Comparison of ENCODE assay signal across 22 mouse cellular contexts in genomic region chr3:37316233-37316632, GRCm38 (mm10). TPM values are rescaled to one million over a fixed set of nuclear protein-coding genes. Genes with fewer than 3 reads are reported as not detected.
DNase-seq lines count a peak whose midpoint lies in the region; ATAC-seq and TF ChIP-seq lines count a peak whose summit lies in the region.
"Had no signal": no experiment of that assay in that cellular context is flagged by ENCODE, and none has a peak within 500 bp of the region (broad histone marks: within the 10 kb centered on the region; RNA-seq: fewer than 3 reads in every experiment).

No protein-coding gene starts in this region.

- H3K79me2 ChIP-seq in liver, adult 2 months (ENCODE audit: control insufficient read depth, insufficient read depth, low read length), result no peaks in the 10 kb centered on the region

- no peak overlapping the region for H3K9ac ChIP-seq in liver, adult 2 months (ENCODE audit: low read depth, low read length)
- H3K9ac ChIP-seq in liver, embryonic 12.5 days, result no peak overlapping the region
- H3K9ac ChIP-seq: embryonic facial prominence, embryonic 13.5 days; forebrain, embryonic 12.5 days; heart, embryonic 15.5 days; hindbrain, embryonic 14.5 days had no signal

- no peak overlapping the region for H3K4me2 ChIP-seq in liver, embryonic 12.5 days
- H3K4me2 ChIP-seq: embryonic facial prominence, embryonic 13.5 days; forebrain, embryonic 12.5 days; heart, embryonic 11.5 days; heart, embryonic 15.5 days; hindbrain, embryonic 14.5 days had no signal

- no peaks in the 10 kb centered on the region for H3K36me3 ChIP-seq in liver, adult 2 months (ENCODE audit: control insufficient read depth, insufficient read depth, low read length)
- H3K36me3 ChIP-seq in liver, embryonic 12.5 days, result peaks cover 29% of the 10 kb centered on the region
- H3K36me3 ChIP-seq in embryonic facial prominence, embryonic 10.5 days (replicated peaks), result peaks cover 28% of the 10 kb centered on the region

- no peak for ATAC-seq in liver, embryonic 12.5 days
- ATAC-seq: forebrain, embryonic 16.5 days; inflammation-experienced regulatory T-cells, adult 6 months; intestine, postnatal 0 days had no signal

- 91% methylated on average over 1 of the region's 1 CpGs for WGBS in liver, adult 2 months
- WGBS in liver, embryonic 12.5 days (ENCODE audit: insufficient replicate concordance), result 84% methylated on average over 1 of the region's 1 CpGs
- 93% methylated on average over 1 of the region's 1 CpGs for WGBS in embryonic facial prominence, embryonic 10.5 days

- peak; percentile 67 for DNase-seq in liver, adult 2 months (ENCODE audit: extremely low read depth, low read depth, low spot score)
- DNase-seq in NIH3T3 (ENCODE audit: low read depth), result peak; percentile 39
- DNase-seq in induced T-regulatory cell, adult 2 months (ENCODE audit: low read depth), result peak; percentile 38
- no peak for DNase-seq in embryonic facial prominence, embryonic 10.5 days (ENCODE audit: low spot score)
- no peak for DNase-seq in embryo, embryonic 10 days (ENCODE audit: low spot score)
- DNase-seq: adrenal gland, adult 8-10 months; adrenal gland, postnatal 36 days; cerebellum, adult 2 months; cerebellum, postnatal 10 days; gastrocnemius, postnatal 10 days; heart, adult 2 months; heart, postnatal 14 days had no signal

- no peak for TF ChIP-seq POLR2A in liver, adult 2 months (IDR thresholded peaks at IDR 0.05; ENCODE audit: extremely low read depth, insufficient read depth, low read length)

- no peaks in the 10 kb centered on the region for H3K9me3 ChIP-seq in liver, embryonic 12.5 days (replicated peaks)
- H3K9me3 ChIP-seq in embryonic facial prominence, embryonic 10.5 days, result no peaks in the 10 kb centered on the region
- H3K9me3 ChIP-seq: embryonic facial prominence, embryonic 13.5 days; forebrain, embryonic 12.5 days; G1E; heart, embryonic 15.5 days had no signal

- no peak for TF ChIP-seq CTCF in liver, adult 2 months (IDR thresholded peaks at IDR 0.05; ENCODE audit: low read depth, low read length)

- H3K27me3 ChIP-seq in liver, adult 2 months (ENCODE audit: control insufficient read depth, insufficient read depth, low read length), result no peaks in the 10 kb centered on the region
- H3K27me3 ChIP-seq in liver, embryonic 12.5 days (replicated peaks), result no peaks in the 10 kb centered on the region
- no peaks in the 10 kb centered on the region for H3K27me3 ChIP-seq in embryonic facial prominence, embryonic 10.5 days (replicated peaks; ENCODE audit: low read depth, poor library complexity, severe bottlenecking)
- H3K27me3 ChIP-seq: embryonic facial prominence, embryonic 13.5 days; forebrain, embryonic 12.5 days; heart, embryonic 15.5 days had no signal

- no peak overlapping the region for H3K4me3 ChIP-seq in liver, adult 2 months (ENCODE audit: insufficient read depth, low read depth, low read length)
- H3K4me3 ChIP-seq in liver, embryonic 12.5 days, result no peak overlapping the region
- H3K4me3 ChIP-seq in embryonic facial prominence, embryonic 10.5 days, result no peak overlapping the region
- H3K4me3 ChIP-seq: embryonic facial prominence, embryonic 13.5 days; forebrain, embryonic 12.5 days; heart, adult 2 months; heart, embryonic 15.5 days had no signal

- peaks cover 3% of the 10 kb centered on the region for H3K4me1 ChIP-seq in liver, adult 2 months (ENCODE audit: control insufficient read depth, insufficient read depth, low read length)
- H3K4me1 ChIP-seq in liver, embryonic 12.5 days, result peaks cover 19% of the 10 kb centered on the region
- peaks cover 18% of the 10 kb centered on the region for H3K4me1 ChIP-seq in embryonic facial prominence, embryonic 10.5 days

- H3K27ac ChIP-seq in liver, adult 2 months (replicated peaks; ENCODE audit: insufficient read depth, low read depth, low read length), result no peak overlapping the region
- no peak overlapping the region for H3K27ac ChIP-seq in liver, embryonic 12.5 days
- no peak overlapping the region for H3K27ac ChIP-seq in embryonic facial prominence, embryonic 10.5 days (replicated peaks)
- H3K27ac ChIP-seq: embryonic facial prominence, embryonic 13.5 days; forebrain, embryonic 12.5 days; heart, adult 2 months; heart, embryonic 15.5 days; hindbrain, embryonic 14.5 days had no signal

RNA-seq across cellular contexts. Expression of gene Cetn4, which starts 3.7 kb away (rescaled TPM):
- total RNA-seq in liver, adult 2 months (2014; rRNA removed), result 0.18 and 0.74 TPM in 2 replicates
- polyA plus RNA-seq in liver, adult 2 months (2012; rRNA removed), result not detected in 2 replicates
- 1.7 and 2.3 TPM in 2 replicates for polyA plus RNA-seq in liver, embryonic 12.5 days (2016; fragmentation: Nextera tagmentation; extraction: Ambion mirVana)
- polyA plus RNA-seq in embryonic facial prominence, embryonic 10.5 days (2016; fragmentation: Nextera tagmentation; extraction: Ambion mirVana), result 1.4 and 2.4 TPM in 2 replicates

RNA-seq across cellular contexts. Expression of gene Bbs12, which starts 3.9 kb away (rescaled TPM):
- total RNA-seq in liver, adult 2 months (2014; rRNA removed), result 0.94 and 1.1 TPM in 2 replicates
- polyA plus RNA-seq in liver, adult 2 months (2012; rRNA removed), result 0.09 and 0.14 TPM in 2 replicates
- polyA plus RNA-seq in liver, embryonic 12.5 days (2016; fragmentation: Nextera tagmentation; extraction: Ambion mirVana), result 5.2 and 5.9 TPM in 2 replicates
- 8.6 and 8.7 TPM in 2 replicates for polyA plus RNA-seq in embryonic facial prominence, embryonic 10.5 days (2016; fragmentation: Nextera tagmentation; extraction: Ambion mirVana)

RNA-seq across cellular contexts. Expression of gene Fgf2, which starts 31.9 kb away (rescaled TPM):
- total RNA-seq in liver, adult 2 months (2014; rRNA removed), result 0.46 and 0.67 TPM in 2 replicates
- polyA plus RNA-seq in liver, adult 2 months (2012; rRNA removed), result 0.07 and 0.11 TPM in 2 replicates
- 0.25 and 0.30 TPM in 2 replicates for polyA plus RNA-seq in liver, embryonic 12.5 days (2016; fragmentation: Nextera tagmentation; extraction: Ambion mirVana)
- polyA plus RNA-seq in embryonic facial prominence, embryonic 10.5 days (2016; fragmentation: Nextera tagmentation; extraction: Ambion mirVana), result 0.36 and 0.41 TPM in 2 replicates

Comparison
In these comparisons a context has a peak if more than half of its experiments do, and no peak if none do; other contexts are left out.
1. DNase-seq: peak in liver, adult 2 months (single experiment), NIH3T3 (single experiment) and induced T-regulatory cell, adult 2 months (single experiment); none in embryonic facial prominence, embryonic 10.5 days (single experiment) and embryo, embryonic 10 days (single experiment).